Mouse (Mus musculus) left cerebral cortex, adult 2 months (tissue): ENCODE measurements around the gene Rbm41. TPM values are rescaled to one million over a fixed set of nuclear protein-coding genes. Genes with fewer than 3 reads are reported as not detected.

ENCODE experiments used
- DNase-seq, 2 experiments: peaks; one replicate each; pipeline ENCODE4 v3.0.0; 2021 to 2022; ENCODE audit warnings: low spot score in 2 of 2, mixed read lengths in 1 of 2; ENCODE audit errors: extremely low spot score in 1 of 2
- H3K27ac ChIP-seq: fragments of 200-600 bp; 2 replicates; pipeline ENCODE4 v1.8.1; 2022
- H3K4me3 ChIP-seq: fragments of 200-600 bp; 2 replicates; pipeline ENCODE4 v1.8.1; 2022
- CTCF ChIP-seq: fragments of 200-600 bp; IDR thresholded peaks from 2 replicates; pipeline ENCODE4 v1.8.1; 2022; ENCODE audit warnings: antibody characterized with exemption, mild to moderate bottlenecking, moderate library complexity
- intact Hi-C: fragments of 180-260 bp; cut with DNase I; formaldehyde crosslinking; loops from one replicate; pipeline ENCODE4 v1.15.1; 2025
- long read RNA-seq, 2 experiments: library from polyadenylated mRNA; stranded (forward); transcript quantifications; one replicate each; pipeline ENCODE4 v2.0.0; 2021; ENCODE audit warnings: borderline mapping rate in 2 of 2
- total RNA-seq, 2 experiments: library from RNA; stranded (reverse); gene quantifications; 2 replicates each; pipeline ENCODE4 v1.2.3; 2021

Rbm41 gene
- 1 to 10 TPM; 8.4 to 9.2 TPM for total RNA-seq
- long read RNA-seq, experiment 1: 0 reads
- long read RNA-seq, experiment 2: 0 reads

DNA sequence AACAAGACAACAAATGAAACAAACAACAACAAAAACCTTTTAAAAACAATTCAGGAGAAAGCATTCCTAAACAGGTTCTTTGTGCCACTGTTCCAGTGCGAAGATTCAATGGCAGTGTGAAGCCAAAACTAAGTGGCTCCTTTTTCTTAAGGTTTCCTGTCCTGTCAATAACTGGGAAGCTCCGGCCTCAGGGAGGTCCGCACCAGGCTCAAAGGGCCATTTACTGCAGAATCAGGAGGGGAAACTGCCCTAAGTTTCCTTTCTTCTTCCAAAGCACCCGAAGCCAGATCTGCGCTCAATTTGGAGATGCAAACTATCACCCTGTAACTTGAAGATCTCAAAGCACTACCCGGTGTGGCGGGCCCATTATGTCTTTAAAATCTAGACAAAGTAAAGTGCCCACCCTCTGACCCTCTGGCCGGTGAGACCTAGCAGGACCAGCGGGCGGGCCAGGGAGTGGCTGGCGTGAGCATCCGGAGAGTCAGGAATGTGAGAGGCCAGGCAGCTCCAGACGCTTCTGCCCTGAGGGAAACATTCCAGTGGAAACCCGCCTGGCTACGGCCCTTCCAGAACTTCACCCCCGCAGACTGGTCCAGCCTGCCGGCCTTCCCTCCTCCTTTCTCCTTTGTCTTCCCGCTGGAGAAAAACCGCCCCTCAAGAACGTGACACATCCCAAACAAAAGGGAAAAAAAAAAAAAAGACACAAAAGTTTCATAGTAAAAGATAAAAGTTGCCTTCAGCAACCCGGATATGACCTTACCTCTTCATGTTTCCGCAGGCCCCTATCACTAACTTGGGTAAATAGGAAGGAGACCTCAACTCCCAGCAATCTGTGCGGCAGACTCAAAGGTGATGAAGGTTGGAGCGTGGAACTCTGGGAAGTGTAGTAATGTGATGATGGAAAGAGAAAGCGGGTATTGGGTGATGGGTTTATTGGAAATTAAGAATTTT lies at the start of gene Rbm41:
TSS of gene Rbm41 (minus strand) at position 856 of the 951 bp plus-strand sequence.
- peak; percentile 36 to 46 for DNase-seq
- TF ChIP-seq CTCF: no peak
- H3K4me3 ChIP-seq: peak within 1 kb of the TSS; percentile 55
- intact Hi-C loops: loop anchor here (5.0 kb wide), 2 partner anchors 214 to 279 kb away; no protein-coding TSS in a partner anchor
- peak within 1 kb of the TSS; percentile 57 for H3K27ac ChIP-seq

GRCm38 (mm10) chrX:139998691-139999065 lies 283 bp upstream of the Rbm41 start:
- no peak for TF ChIP-seq CTCF
- intact Hi-C loops: loop anchor here (5.0 kb wide), 2 partner anchors 214 to 279 kb away; no protein-coding TSS in a partner anchor
- Histone ChIP-seq H3K27ac (peak overlapping the region; percentile 57), H3K4me3 (peak overlapping the region; percentile 55)
- no peak for DNase-seq

DNA sequence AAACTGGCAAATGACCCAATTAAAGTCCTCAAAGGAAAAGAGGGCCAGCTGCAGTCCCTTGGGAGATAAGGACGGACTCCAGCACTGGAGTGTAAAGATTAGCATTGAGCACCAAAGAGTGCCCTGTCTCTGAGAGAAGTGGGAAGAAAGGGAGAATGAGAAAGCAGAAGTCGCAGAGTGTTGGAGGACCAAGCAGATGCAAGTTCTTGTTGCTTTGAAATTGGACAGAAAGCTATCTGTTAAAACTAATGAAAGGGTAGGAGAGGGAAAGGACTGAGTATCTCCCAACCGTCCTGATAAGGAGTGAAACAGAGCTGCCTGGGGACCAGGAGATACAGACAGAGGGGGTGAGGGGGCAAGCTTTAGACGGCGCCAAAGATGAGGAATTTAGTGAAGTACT lies 16.3 kb downstream of the Rbm41 start:
- Histone ChIP-seq H3K27ac (no peak overlapping the region), H3K4me3 (no peak overlapping the region)
- intact Hi-C loops: no loop called here
- no peak for DNase-seq
- TF ChIP-seq CTCF: no peak

GRCm38 (mm10) chrX:139933507-139933906 lies 64.9 kb downstream of the Rbm41 start:
- Histone ChIP-seq H3K27ac (no peak overlapping the region), H3K4me3 (no peak overlapping the region)
- DNase-seq: no peak
- intact Hi-C loops: no loop called here
- no peak for TF ChIP-seq CTCF

GRCm38 (mm10) chrX:139932472-139932871 lies 65.9 kb downstream of the Rbm41 start:
- TF ChIP-seq CTCF: peak; percentile 27
- Histone ChIP-seq H3K4me3 (no peak overlapping the region), H3K27ac (no peak overlapping the region)
- no peak for DNase-seq
- intact Hi-C loops: no loop called here

- Histone ChIP-seq H3K27ac (no peak overlapping the region), H3K4me3 (no peak overlapping the region)
- DNase-seq: no peak
- no peak for TF ChIP-seq CTCF
- intact Hi-C loops: no loop called here
Measured at GRCm38 (mm10) chrX:139920572-139920971, 77.8 kb downstream of the Rbm41 start.

DNA sequence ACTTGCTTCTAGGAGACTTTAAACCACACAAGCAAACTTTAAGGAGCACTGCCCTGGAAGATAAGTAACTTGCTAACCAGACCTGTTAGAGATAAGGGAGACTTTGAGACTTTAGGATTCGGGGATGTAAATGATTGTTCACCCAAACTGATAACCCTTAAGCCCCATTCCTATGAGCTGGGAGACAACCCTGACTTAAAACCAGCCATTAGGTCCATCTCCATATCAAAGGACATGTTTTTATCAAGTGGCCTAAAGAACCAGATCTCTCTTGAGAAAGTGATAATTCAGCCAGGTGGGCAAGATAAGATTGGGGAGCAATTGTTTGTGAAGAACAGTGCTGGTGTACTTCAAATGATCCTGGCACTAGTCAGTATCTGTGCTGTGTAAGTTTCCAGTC lies 107.0 kb downstream of the Rbm41 start:
- H3K4me3 ChIP-seq: no peak overlapping the region
- no peak for DNase-seq
- TF ChIP-seq CTCF: no peak
- H3K27ac ChIP-seq: no peak overlapping the region
- intact Hi-C loops: no loop called here

DNA sequence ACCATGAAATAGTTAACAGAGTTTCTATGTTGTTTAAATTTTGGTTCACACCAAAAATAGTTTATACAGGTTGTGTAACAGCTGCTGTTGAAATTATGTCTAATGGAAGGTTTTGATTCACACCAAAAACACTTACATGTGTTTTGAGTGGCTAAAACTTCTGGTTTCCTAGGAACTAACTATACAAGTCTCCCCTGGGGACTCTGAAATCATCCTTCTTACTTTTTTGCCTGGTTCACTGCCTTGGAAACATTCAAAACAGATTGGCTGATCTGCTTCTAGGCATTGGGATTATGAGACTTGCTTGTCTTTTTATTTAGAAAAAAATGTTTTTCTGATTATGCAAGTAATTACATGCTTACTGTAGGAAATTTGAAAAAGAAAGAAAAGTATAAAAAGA lies 115.2 kb downstream of the Rbm41 start:
- no peak for TF ChIP-seq CTCF
- no peak overlapping the region for H3K27ac ChIP-seq
- no peak overlapping the region for H3K4me3 ChIP-seq
- DNase-seq: no peak
- intact Hi-C loops: no loop called here

DNA sequence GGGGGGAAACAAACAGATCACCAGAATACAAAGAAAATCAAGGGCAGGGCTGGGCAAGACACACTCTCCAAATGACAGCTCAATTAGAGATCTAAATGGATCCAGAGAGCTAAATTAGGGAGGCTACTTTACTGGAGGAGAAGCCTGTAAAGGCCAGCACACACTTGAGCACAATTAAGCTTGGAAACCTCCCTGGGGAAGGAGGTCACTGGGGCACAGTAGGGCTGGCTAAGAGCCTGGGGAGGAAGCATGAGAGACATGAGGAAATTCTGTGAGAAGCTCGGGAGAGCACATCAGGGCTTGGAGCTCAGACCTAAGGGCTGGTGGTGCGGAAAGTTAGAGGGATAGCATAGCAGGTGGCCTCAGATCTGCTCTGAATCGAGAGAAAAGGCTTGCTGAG lies 120.5 kb downstream of the Rbm41 start:
- no peak overlapping the region for H3K27ac ChIP-seq
- intact Hi-C loops: no loop called here
- no peak for DNase-seq
- TF ChIP-seq CTCF: no peak
- H3K4me3 ChIP-seq: no peak overlapping the region

- Histone ChIP-seq H3K4me3 (no peak overlapping the region), H3K27ac (no peak overlapping the region)
- intact Hi-C loops: no loop called here
- DNase-seq: no peak
- TF ChIP-seq CTCF: no peak
Measured at GRCm38 (mm10) chrX:139877105-139877504, 121.3 kb downstream of the Rbm41 start.

DNA sequence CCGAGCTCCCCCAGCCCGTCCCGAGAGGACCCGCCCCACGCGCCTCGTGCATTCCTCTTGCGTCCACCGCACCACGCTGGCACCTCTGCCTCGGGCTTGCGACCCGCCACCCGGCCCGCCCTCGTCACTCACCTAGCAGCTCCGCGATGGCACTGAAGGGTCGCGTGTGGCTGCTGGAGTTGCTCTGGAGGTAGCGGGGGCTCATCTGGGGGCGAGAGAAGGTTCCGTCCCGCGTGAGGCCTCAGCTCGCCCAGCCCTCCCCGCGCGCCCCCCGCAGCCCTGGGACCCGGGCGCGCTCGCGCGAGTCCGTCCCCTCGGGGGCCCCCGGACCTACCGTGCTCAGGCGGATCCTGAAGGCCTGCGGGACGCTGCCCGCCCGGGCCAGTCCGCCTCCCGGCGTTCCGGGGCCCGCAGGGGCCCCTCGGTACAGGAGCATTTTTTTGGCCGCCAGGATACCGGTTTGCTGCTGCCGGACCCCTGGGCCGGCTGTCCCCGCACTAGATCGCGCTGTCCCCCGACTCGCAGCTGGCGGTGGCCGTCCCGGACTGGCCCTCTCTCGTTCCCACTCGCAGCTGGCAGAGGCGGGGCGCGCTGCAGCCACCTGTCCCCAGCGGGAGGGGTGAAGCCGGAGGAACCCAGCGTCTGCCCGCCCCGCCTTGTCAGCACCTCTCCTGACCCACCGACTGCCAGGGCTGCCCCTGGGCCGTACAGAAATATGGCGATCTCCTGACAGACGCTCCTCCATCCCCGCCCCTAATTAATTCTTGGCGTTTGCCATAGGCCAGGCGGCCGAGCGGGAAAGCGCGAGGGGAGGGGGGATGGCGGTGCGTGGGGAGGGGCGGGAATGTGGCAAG lies 127.2 kb downstream of the Rbm41 start, which contains the start of gene Morc4:
TSS of gene Morc4 (minus strand) at position 740 of the 854 bp plus-strand sequence.
- Histone ChIP-seq H3K27ac (0 out of 2 replicates have a peak within 1 kb of the TSS, but pooled peaks have one; percentile 21), H3K4me3 (peak within 1 kb of the TSS; percentile 60)
- intact Hi-C loops: no loop called here
- peak; percentile 31 to 45 for DNase-seq
- no peak for TF ChIP-seq CTCF

DNA sequence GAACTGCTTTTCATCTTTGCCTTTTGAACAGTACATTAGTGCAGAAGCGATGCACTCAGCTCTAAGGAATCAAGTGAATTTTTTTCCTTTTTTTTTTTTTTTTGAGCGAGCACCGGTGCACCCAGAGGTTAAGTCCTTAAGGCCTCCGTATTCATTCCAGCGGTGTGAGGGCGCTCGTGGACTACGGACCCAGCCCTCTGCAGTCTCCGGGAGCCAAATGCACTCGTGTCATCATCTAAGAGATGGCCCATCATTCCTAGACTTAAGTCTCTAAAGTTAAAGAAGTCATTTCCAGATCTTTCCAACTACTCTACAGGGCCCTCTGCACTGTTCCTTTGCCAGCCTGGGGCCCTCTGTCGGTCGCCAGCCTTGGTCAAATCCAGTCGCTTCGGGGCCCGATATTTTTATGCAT lies 128.1 kb downstream of the Rbm41 start:
- DNase-seq: no peak
- intact Hi-C loops: no loop called here

More for the DNA sequence above, 128.1 kb downstream of the Rbm41 start:
- no peak overlapping the region for H3K27ac ChIP-seq
- TF ChIP-seq CTCF: no peak
- H3K4me3 ChIP-seq: peak overlapping the region; percentile 60
